Mouse (Mus musculus): ENCODE measurements around the gene Bhlha15. TPM values are rescaled to one million over a fixed set of nuclear protein-coding genes. Genes with fewer than 3 reads are reported as not detected.

Bhlha15 gene
- not detected for polyA plus RNA-seq (2014; fragmentation: Illumina TruSeq; extraction: RNeasy Lipid Tissue Mini Kit (QIAGEN cat#74804); ENCODE audit: low read depth, low replicate concordance)

DNA sequence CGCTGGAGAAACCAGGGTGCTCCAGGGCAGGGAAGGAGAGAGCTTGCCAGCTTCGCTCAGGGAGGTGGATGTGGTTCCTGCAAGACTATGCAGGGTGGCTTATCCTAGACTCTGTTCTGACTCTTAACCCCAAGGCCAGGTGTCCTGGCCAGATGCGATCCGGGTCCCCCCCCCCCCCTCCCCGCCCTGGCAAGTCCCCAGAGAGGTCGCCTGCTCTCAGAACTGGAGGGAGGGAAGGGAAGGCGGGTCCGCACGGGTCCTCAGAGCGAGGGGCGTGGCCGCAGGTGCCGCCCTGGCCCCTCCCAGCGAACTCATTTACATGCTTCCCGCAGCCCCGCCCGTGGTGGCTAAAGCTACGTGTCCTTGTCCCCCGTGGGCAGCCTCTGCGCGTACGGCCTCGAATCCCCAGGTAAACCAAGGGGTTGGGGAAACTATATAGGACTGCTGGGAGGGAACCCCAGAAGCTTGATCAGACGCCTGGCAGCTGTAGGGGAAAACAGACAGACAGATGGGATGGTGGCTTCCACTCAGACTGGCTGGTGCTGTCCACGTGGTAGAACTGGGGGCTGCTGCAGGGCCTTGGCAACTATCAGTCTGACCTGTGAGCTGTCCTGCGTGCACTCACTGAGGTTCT is at the start of gene Bhlha15:
Gene Bhlha15, plus strand, starts transcription at position 337 of the 634 bp plus-strand sequence.

DNA sequence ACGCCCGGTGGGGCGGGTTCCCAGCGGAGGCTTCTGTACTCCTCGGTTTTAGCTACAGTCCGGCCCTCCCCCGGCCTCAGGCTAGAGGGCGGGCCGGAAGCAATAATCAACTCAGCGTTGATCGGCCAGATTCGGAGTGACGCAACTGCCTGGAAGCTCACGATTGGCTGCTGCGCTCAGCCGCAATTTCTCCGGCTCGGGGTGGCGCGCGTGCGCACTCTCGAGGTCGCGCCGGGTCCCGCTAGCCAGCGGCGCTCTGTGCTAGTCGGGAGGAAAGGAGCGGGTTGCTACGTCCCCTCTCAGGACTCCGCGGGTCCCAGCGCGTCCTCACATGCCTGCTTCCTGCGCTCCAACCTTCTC is 33.4 kb downstream of the Bhlha15 start, which contains the start of gene Tecpr1:
Gene Tecpr1, minus strand, starts transcription at position 113 of the 360 bp plus-strand sequence.

Other genes with a start within 250 kb of the Bhlha15 start
- gene Ccz1, start 175.4 kb upstream of the Bhlha15 start, polyA plus RNA-seq (2014; fragmentation: Illumina TruSeq; extraction: RNeasy Lipid Tissue Mini Kit (QIAGEN cat#74804); ENCODE audit: low read depth, low replicate concordance), result 39.1 TPM
- gene Ocm, start 163.6 kb upstream of the Bhlha15 start, polyA plus RNA-seq (2014; fragmentation: Illumina TruSeq; extraction: RNeasy Lipid Tissue Mini Kit (QIAGEN cat#74804); ENCODE audit: low read depth, low replicate concordance), result not detected
- gene Lmtk2, start 89.8 kb upstream of the Bhlha15 start, polyA plus RNA-seq (2014; fragmentation: Illumina TruSeq; extraction: RNeasy Lipid Tissue Mini Kit (QIAGEN cat#74804); ENCODE audit: low read depth, low replicate concordance), result 14.1 TPM
- 27.0 TPM for gene Tecpr1, start 33.3 kb downstream of the Bhlha15 start, polyA plus RNA-seq (2014; fragmentation: Illumina TruSeq; extraction: RNeasy Lipid Tissue Mini Kit (QIAGEN cat#74804); ENCODE audit: low read depth, low replicate concordance)
- gene Bri3, start 54.2 kb downstream of the Bhlha15 start, polyA plus RNA-seq (2014; fragmentation: Illumina TruSeq; extraction: RNeasy Lipid Tissue Mini Kit (QIAGEN cat#74804); ENCODE audit: low read depth, low replicate concordance), result 231 TPM
- 9.5 TPM for gene Baiap2l1, start 167.8 kb downstream of the Bhlha15 start, polyA plus RNA-seq (2014; fragmentation: Illumina TruSeq; extraction: RNeasy Lipid Tissue Mini Kit (QIAGEN cat#74804); ENCODE audit: low read depth, low replicate concordance)